18 mouse cellular contexts compared by ENCODE assay signal in the genomic region with DNA sequence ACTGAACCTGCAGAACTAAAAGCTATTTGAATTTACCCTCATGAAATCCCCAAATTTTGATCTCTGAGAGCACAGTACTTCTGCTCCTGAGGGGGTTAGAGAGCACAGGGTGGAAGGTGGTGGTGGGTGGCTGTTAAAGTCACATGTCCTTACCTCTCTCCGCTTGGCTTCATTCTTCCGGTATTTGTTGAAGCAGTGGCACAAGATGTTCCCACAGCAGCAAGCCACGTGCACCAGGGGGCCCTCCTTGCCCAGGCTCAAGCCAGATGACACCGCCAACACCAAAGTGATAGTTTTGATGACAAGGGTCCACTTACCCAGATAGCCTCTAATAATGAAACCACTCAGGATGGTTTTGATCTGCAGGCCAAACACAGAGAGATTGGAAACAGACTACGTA.
DNase-seq lines count a peak whose midpoint lies in the region; ATAC-seq lines count a peak whose summit lies in the region.
"Had no signal": no experiment of that assay in that cellular context is flagged by ENCODE, and none has a peak within 500 bp of the region (broad histone marks: within the 10 kb centered on the region; RNA-seq: fewer than 3 reads in every experiment).

No protein-coding gene starts in this region.

- no peak overlapping the region for H3K9ac ChIP-seq in heart, embryonic 11.5 days (ENCODE audit: low read depth, low read length)
- H3K9ac ChIP-seq: embryonic facial prominence, embryonic 13.5 days; forebrain, embryonic 12.5 days; forebrain, postnatal 0 days; heart, embryonic 12.5 days; hindbrain, embryonic 14.5 days had no signal

- H3K36me3 ChIP-seq in heart, embryonic 11.5 days (ENCODE audit: control insufficient read depth, insufficient read depth, low read length), result no peaks in the 10 kb centered on the region; the same call in 1 of the 2 replicates

- WGBS in heart, embryonic 11.5 days (ENCODE audit: insufficient replicate concordance), result 76% methylated on average over 5 of the region's 5 CpGs

- no peak overlapping the region for H3K27ac ChIP-seq in heart, embryonic 11.5 days (ENCODE audit: low read depth, low read length)
- H3K27ac ChIP-seq: embryonic facial prominence, embryonic 13.5 days; forebrain, embryonic 12.5 days; heart, adult 2 months; hindbrain, embryonic 10.5 days; hindbrain, embryonic 14.5 days had no signal

- H3K4me3 ChIP-seq in heart, embryonic 11.5 days (ENCODE audit: low read depth, low read length), result no peak overlapping the region
- H3K4me3 ChIP-seq: embryonic facial prominence, embryonic 13.5 days; forebrain, embryonic 12.5 days; heart, adult 2 months; heart, embryonic 12.5 days; hindbrain, embryonic 10.5 days had no signal

- peak; percentile 39 to 62 for DNase-seq in spleen, adult 18-20 months
- no peak for DNase-seq in spleen, adult 12 weeks (ENCODE audit: low spot score)
- DNase-seq in spleen, postnatal 4 days (ENCODE audit: low spot score in 2 of 2), result peak; percentile 19 to 64
- DNase-seq in kidney, adult 8-10 months, result no peak
- DNase-seq: adrenal gland, postnatal 14 days; cerebellum, adult 2 months; cerebellum, postnatal 25 days; forebrain, postnatal 0 days; gastrocnemius, postnatal 14 days had no signal

- H3K4me1 ChIP-seq in heart, embryonic 11.5 days (ENCODE audit: control insufficient read depth, insufficient read depth, low read length), result no peaks in the 10 kb centered on the region
- H3K4me1 ChIP-seq: embryonic facial prominence, embryonic 13.5 days; forebrain, embryonic 12.5 days; hindbrain, embryonic 10.5 days had no signal

- ATAC-seq in neutrophil, adult 5-6 weeks (ENCODE audit: extremely low read depth, insufficient number of reproducible peaks, low FRiP score, poor library complexity, severe bottlenecking), result peak; percentile 54; the same call in 1 of the 2 replicates
- no peak for ATAC-seq in heart, embryonic 11.5 days (replicated peaks; ENCODE audit: insufficient number of reproducible peaks, low FRiP score, low TSS enrichment)
- ATAC-seq: CD4-positive, CD25-positive, alpha-beta regulatory T cell, adult 4 months; forebrain, postnatal 0 days had no signal

- no peaks in the 10 kb centered on the region for H3K27me3 ChIP-seq in heart, embryonic 11.5 days (ENCODE audit: control insufficient read depth, insufficient read depth, low read length)
- H3K27me3 ChIP-seq: embryonic facial prominence, embryonic 13.5 days; forebrain, embryonic 12.5 days; heart, embryonic 12.5 days had no signal

- no peaks in the 10 kb centered on the region for H3K9me3 ChIP-seq in heart, embryonic 11.5 days (replicated peaks; ENCODE audit: control insufficient read depth, low read length)
- H3K9me3 ChIP-seq: embryonic facial prominence, embryonic 13.5 days; forebrain, embryonic 12.5 days; heart, embryonic 12.5 days; hindbrain, embryonic 10.5 days had no signal

- no peak overlapping the region for H3K4me2 ChIP-seq in heart, embryonic 11.5 days
- H3K4me2 ChIP-seq: embryonic facial prominence, embryonic 13.5 days; forebrain, embryonic 12.5 days; heart, embryonic 12.5 days; hindbrain, embryonic 14.5 days had no signal

Comparison
In these comparisons a context has a peak if more than half of its experiments do, and no peak if none do; other contexts are left out.
1. DNase-seq: peak in spleen, adult 18-20 months (2 of 2) and spleen, postnatal 4 days (2 of 2); none in spleen, adult 12 weeks (single experiment) and kidney, adult 8-10 months (0 of 2).